10 mouse cellular contexts compared by ENCODE assay signal in genomic region chr6:87216114-87216591, GRCm38 (mm10).
DNase-seq lines count a peak whose midpoint lies in the region; ATAC-seq and TF ChIP-seq lines count a peak whose summit lies in the region.
"Had no signal": no experiment of that assay in that cellular context is flagged by ENCODE, and none has a peak within 500 bp of the region (broad histone marks: within the 10 kb centered on the region; RNA-seq: fewer than 3 reads in every experiment).

No protein-coding gene starts in this region.

- TF ChIP-seq POLR2A in bone marrow macrophage, adult 2 months (IDR thresholded peaks at IDR 0.05; ENCODE audit: borderline replicate concordance, low read depth, low read length) = no peak

- H3K9ac ChIP-seq in kidney, embryonic 14.5 days (ENCODE audit: low read depth, low read length) = no peak overlapping the region
- H3K9ac ChIP-seq in kidney, embryonic 15.5 days = no peak overlapping the region
- no peak overlapping the region for H3K9ac ChIP-seq in lung, embryonic 16.5 days (ENCODE audit: low read length)
- H3K9ac ChIP-seq: forebrain, embryonic 13.5 days had no signal

- H3K4me1 ChIP-seq in kidney, embryonic 14.5 days (ENCODE audit: control insufficient read depth, insufficient read depth, low read length) = peaks cover 13% of the 10 kb centered on the region; the same call in 1 of the 2 replicates
- peaks cover 29% of the 10 kb centered on the region for H3K4me1 ChIP-seq in kidney, embryonic 15.5 days
- H3K4me1 ChIP-seq in bone marrow macrophage, adult 2 months (ENCODE audit: control insufficient read depth, insufficient read depth, low read length) = peaks cover 15% of the 10 kb centered on the region
- peaks cover 10% of the 10 kb centered on the region for H3K4me1 ChIP-seq in lung, embryonic 16.5 days (replicated peaks; ENCODE audit: control insufficient read depth, insufficient read depth, low read length)
- H3K4me1 ChIP-seq: forebrain, embryonic 13.5 days had no signal

- no peak overlapping the region for H3K27ac ChIP-seq in kidney, embryonic 14.5 days (ENCODE audit: low read depth, low read length)
- H3K27ac ChIP-seq in kidney, embryonic 15.5 days = no peak overlapping the region
- H3K27ac ChIP-seq in bone marrow macrophage, adult 2 months (ENCODE audit: insufficient read depth, low read depth, low read length) = peak overlapping the region; percentile 26; the same call in 1 of the 2 replicates
- H3K27ac ChIP-seq in lung, embryonic 16.5 days (ENCODE audit: low read length) = peak overlapping the region; percentile 38; the same call in 1 of the 2 replicates
- H3K27ac ChIP-seq: forebrain, embryonic 13.5 days had no signal

- peak; percentile 13 for DNase-seq in heart, adult 8-10 months (ENCODE audit: low spot score)
- no peak for DNase-seq in B cell, adult 2 months
- DNase-seq in ovary, adult 18-20 months (ENCODE audit: low spot score) = no peak

- H3K9me3 ChIP-seq in kidney, embryonic 14.5 days (ENCODE audit: control insufficient read depth, low read length) = 0 out of 2 replicates have a peak, but pooled peaks cover 4% of the 10 kb centered on the region
- no peaks in the 10 kb centered on the region for H3K9me3 ChIP-seq in kidney, embryonic 15.5 days (replicated peaks)
- H3K9me3 ChIP-seq in lung, embryonic 16.5 days (ENCODE audit: control insufficient read depth, low read length) = 0 out of 2 replicates have a peak, but pooled peaks cover 4% of the 10 kb centered on the region
- H3K9me3 ChIP-seq: forebrain, embryonic 13.5 days had no signal

- ATAC-seq in kidney, embryonic 14.5 days (ENCODE audit: low FRiP score, low TSS enrichment) = peak; percentile 45; the same call in 1 of the 2 replicates
- no peak; the same call in 1 of the 2 replicates for ATAC-seq in kidney, embryonic 15.5 days (replicated peaks; ENCODE audit: low FRiP score)
- peak; percentile 43; the same call in 1 of the 2 replicates for ATAC-seq in lung, embryonic 16.5 days (ENCODE audit: low read depth)
- ATAC-seq: forebrain, embryonic 13.5 days; inflammation-experienced regulatory T-cells, adult 6 months had no signal

- H3K36me3 ChIP-seq in kidney, embryonic 14.5 days (ENCODE audit: control insufficient read depth, insufficient read depth, low read length) = peaks cover 3% of the 10 kb centered on the region; the same call in 1 of the 2 replicates
- H3K36me3 ChIP-seq in kidney, embryonic 15.5 days = 0 out of 2 replicates have a peak, but pooled peaks cover 7% of the 10 kb centered on the region
- no peaks in the 10 kb centered on the region for H3K36me3 ChIP-seq in lung, embryonic 16.5 days (ENCODE audit: control insufficient read depth, insufficient read depth, low read length)

- H3K27me3 ChIP-seq in kidney, embryonic 14.5 days (ENCODE audit: control insufficient read depth, insufficient read depth, low read length) = no peaks in the 10 kb centered on the region
- H3K27me3 ChIP-seq in kidney, embryonic 15.5 days = no peaks in the 10 kb centered on the region
- no peaks in the 10 kb centered on the region for H3K27me3 ChIP-seq in lung, embryonic 16.5 days (ENCODE audit: control insufficient read depth, insufficient read depth, low read depth, low read length)
- H3K27me3 ChIP-seq: forebrain, embryonic 13.5 days had no signal

- 78% methylated on average over 2 of the region's 2 CpGs for WGBS in kidney, embryonic 14.5 days
- WGBS in kidney, embryonic 15.5 days = 70% methylated on average over 2 of the region's 2 CpGs
- WGBS in lung, embryonic 16.5 days = 52% methylated on average over 2 of the region's 2 CpGs

- TF ChIP-seq CTCF in bone marrow macrophage, adult 2 months (IDR thresholded peaks at IDR 0.05; ENCODE audit: low read depth, low read length) = no peak

- H3K4me2 ChIP-seq in kidney, embryonic 14.5 days (replicated peaks; ENCODE audit: low read depth, low read length) = no peak overlapping the region
- no peak overlapping the region for H3K4me2 ChIP-seq in kidney, embryonic 15.5 days
- H3K4me2 ChIP-seq in lung, embryonic 16.5 days (ENCODE audit: low read depth, low read length) = no peak overlapping the region
- H3K4me2 ChIP-seq: forebrain, embryonic 13.5 days had no signal

- H3K4me3 ChIP-seq in kidney, embryonic 14.5 days (ENCODE audit: low read length) = no peak overlapping the region
- H3K4me3 ChIP-seq in kidney, embryonic 15.5 days (replicated peaks) = no peak overlapping the region
- H3K4me3 ChIP-seq in bone marrow macrophage, adult 2 months (ENCODE audit: insufficient read depth, low read length) = no peak overlapping the region
- no peak overlapping the region for H3K4me3 ChIP-seq in lung, embryonic 16.5 days (ENCODE audit: low read length)
- H3K4me3 ChIP-seq: forebrain, embryonic 13.5 days; megakaryocyte, embryonic 14.5 days had no signal

Comparison
In these comparisons a context has a peak if more than half of its experiments do, and no peak if none do; other contexts are left out.
1. H3K27ac ChIP-seq: peak in bone marrow macrophage, adult 2 months (single experiment) and lung, embryonic 16.5 days (single experiment); none in kidney, embryonic 14.5 days (single experiment) and kidney, embryonic 15.5 days (single experiment).